Mouse (Mus musculus) heart, adult 2 months (tissue): ENCODE results near the gene Olfr550. TPM values are rescaled to one million over a fixed set of nuclear protein-coding genes. Genes with fewer than 3 reads are reported as not detected.

Experiments used
- DNase-seq, 2 experiments: peaks; one replicate each; pipeline ENCODE4 v3.0.0; 2021
- H3K27ac ChIP-seq: fragments of 200-600 bp; 2 replicates; pipeline ENCODE4 v1.8.1; 2022
- H3K27me3 ChIP-seq: fragments of 200-500 bp; 2 replicates; pipeline ENCODE4 v1.6.1; 2012; ENCODE audit warnings: mild to moderate bottlenecking, low read length, inconsistent platforms, mixed read lengths; ENCODE audit not compliant: control insufficient read depth, insufficient read depth
- H3K36me3 ChIP-seq: fragments of 200-500 bp; 2 replicates; pipeline ENCODE4 v1.6.1; 2012; ENCODE audit warnings: low read length, inconsistent platforms; ENCODE audit not compliant: control insufficient read depth, insufficient read depth
- H3K4me1 ChIP-seq: fragments of 200-500 bp; 2 replicates; pipeline ENCODE4 v1.6.1; 2011; ENCODE audit warnings: low read length; ENCODE audit not compliant: control insufficient read depth, insufficient read depth
- H3K4me3 ChIP-seq: fragments of 200-600 bp; 2 replicates; pipeline ENCODE4 v1.8.1; 2022
- H3K79me2 ChIP-seq: fragments of 200-500 bp; replicated peaks from 2 replicates; pipeline ENCODE4 v1.6.1; 2012; ENCODE audit warnings: mild to moderate bottlenecking, inconsistent platforms, low read length, moderate library complexity, mixed read lengths; ENCODE audit not compliant: control insufficient read depth, insufficient read depth
- H3K9ac ChIP-seq: fragments of 200-500 bp; 2 replicates; pipeline ENCODE4 v1.6.1; 2012; ENCODE audit warnings: low read depth, mild to moderate bottlenecking, control low read depth, inconsistent platforms, low read length, mixed read lengths
- CTCF ChIP-seq: fragments of 200-600 bp; IDR thresholded peaks from 2 replicates; pipeline ENCODE4 v1.8.1; 2022; ENCODE audit warnings: antibody characterized with exemption, mild to moderate bottlenecking, moderate library complexity
- EP300 ChIP-seq: fragments of 200-500 bp; IDR thresholded peaks from 2 replicates; pipeline ENCODE4 v1.6.1; 2011; ENCODE audit warnings: low read depth, low read length, control low read depth; ENCODE audit not compliant: insufficient read depth
- POLR2A ChIP-seq: fragments of 200-500 bp; IDR thresholded peaks from 2 replicates; pipeline ENCODE4 v1.6.1; 2011; ENCODE audit warnings: mild to moderate bottlenecking, low read depth, low read length, control low read depth; ENCODE audit not compliant: insufficient read depth
- WGBS: fragments of 180-500 bp; shearing (Covaris S2); methylation state at CpG from one replicate; pipeline ENCODE4 v1.1.7; 2018; 5-methylcytosine and 5-hydroxymethylcytosine counted together
- intact Hi-C: fragments of 180-260 bp; cut with DNase I; formaldehyde crosslinking; loops from one replicate; pipeline ENCODE4 v1.15.1; 2025
- long read RNA-seq: library from polyadenylated mRNA; stranded (forward); transcript quantifications from one replicate; pipeline ENCODE4 v2.0.0, GENCODE M21; 2021
- polyA plus RNA-seq: library from polyadenylated mRNA; depleted of rRNA; stranded (reverse); fragments of >200 nt; gene quantifications from 2 replicates; pipeline ENCODE4 v1.2.3, GENCODE M21; 2012; rRNA removed
- total RNA-seq, 2 experiments: library from RNA; stranded (reverse); gene quantifications; 2 replicates each; pipeline ENCODE4 v1.2.3; 2021

Gene Olfr550
- under 1 TPM in 1 of 2 experiments, not detected in 1; 0.07 TPM for total RNA-seq
- 0.56 and 0.86 TPM in 2 replicates for polyA plus RNA-seq
- long read RNA-seq = 0 reads

DNA sequence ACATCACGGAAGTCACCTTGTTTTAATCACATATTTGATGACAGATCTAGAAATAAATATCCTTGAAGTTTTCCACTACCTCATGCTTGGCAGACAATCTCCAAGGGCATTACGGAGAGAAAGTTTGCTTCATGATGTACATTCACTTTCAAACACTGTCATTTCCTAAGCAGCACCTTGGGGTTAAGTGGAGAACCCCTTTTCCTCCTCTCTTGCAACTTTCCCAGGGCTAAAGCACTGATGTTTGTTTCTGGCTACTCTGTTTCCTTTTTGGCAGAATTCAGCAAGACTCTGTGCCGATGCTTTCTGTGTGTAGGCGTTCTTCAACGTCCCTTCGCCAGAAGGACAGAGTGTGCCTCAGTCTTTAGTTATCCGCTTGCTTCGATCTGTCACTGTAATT, at the start of gene Olfr550:
Olfr550 (plus strand) TSS at position 301 of the 400 bp plus-strand sequence.
- H3K79me2 ChIP-seq = no peaks in the 10 kb centered on the region
- intact Hi-C loops = no loop called here
- H3K4me3 ChIP-seq = no peak within 1 kb of the TSS
- TF ChIP-seq CTCF (no peak), EP300 (no peak), POLR2A (no peak)
- 71% methylated on average over 8 of the region's 8 CpGs for WGBS
- no peaks in the 10 kb centered on the region; the same call in 1 of the 2 replicates for H3K4me1 ChIP-seq
- H3K36me3 ChIP-seq = no peaks in the 10 kb centered on the region
- DNase-seq = no peak
- no peak within 1 kb of the TSS for H3K9ac ChIP-seq
- no peaks in the 10 kb centered on the region for H3K27me3 ChIP-seq
- no peak within 1 kb of the TSS for H3K27ac ChIP-seq

DNA sequence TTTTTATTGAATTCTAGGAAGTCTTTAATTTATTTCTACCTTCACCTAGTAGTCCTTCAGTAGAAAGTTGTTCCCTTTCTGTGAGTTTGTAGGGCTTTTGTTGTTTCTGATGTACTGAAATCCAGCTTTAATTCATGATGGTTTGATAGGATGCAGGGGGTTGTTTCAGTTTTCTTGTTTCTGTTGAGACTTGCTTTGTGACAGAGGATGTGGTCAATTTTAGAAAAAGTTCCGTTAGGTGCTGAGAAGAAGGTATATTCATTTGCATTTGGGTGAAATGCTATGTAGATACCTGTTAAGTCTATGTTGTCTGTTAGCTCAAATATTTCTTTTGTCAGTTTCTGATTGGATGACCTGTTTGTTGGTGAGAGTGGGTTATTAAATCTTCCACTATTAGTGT, 42.2 kb upstream of the Olfr550 start:
- Histone ChIP-seq H3K4me1 (no peaks in the 10 kb centered on the region), H3K4me3 (no peak overlapping the region), H3K79me2 (no peaks in the 10 kb centered on the region), H3K36me3 (no peaks in the 10 kb centered on the region), H3K27ac (no peak overlapping the region), H3K9ac (no peak overlapping the region), H3K27me3 (no peaks in the 10 kb centered on the region)
- TF ChIP-seq EP300 (no peak), POLR2A (no peak), CTCF (no peak)
- intact Hi-C loops = no loop called here
- no peak for DNase-seq
- 63% methylated on average over 1 of the region's 1 CpGs for WGBS

DNA sequence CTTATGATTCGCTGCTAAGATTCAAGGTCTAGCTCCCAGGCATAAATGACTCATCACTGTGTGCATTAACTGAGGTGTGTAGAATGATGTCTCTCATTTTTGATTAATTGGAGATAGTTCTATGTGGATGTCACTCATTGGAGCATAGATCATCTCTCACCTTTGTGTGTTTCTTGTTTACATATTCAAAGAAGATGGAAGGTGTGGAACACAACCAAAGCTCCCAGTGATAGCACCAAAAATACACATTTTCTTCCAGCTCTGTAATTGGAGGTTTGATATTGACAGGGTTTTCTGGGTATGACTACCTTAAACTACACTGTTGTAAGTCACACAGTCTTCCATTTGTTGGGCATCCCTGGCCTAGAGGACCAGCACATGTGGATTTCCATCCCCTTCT, 36.8 kb upstream of the Olfr550 start, which contains the start of gene Olfr547:
Olfr547 (plus strand) TSS at position 301 of the 400 bp plus-strand sequence.
- H3K27me3 ChIP-seq = no peaks in the 10 kb centered on the region
- TF ChIP-seq EP300 = no peak
- no peak for TF ChIP-seq CTCF
- 70% methylated on average over 1 of the region's 1 CpGs for WGBS
- DNase-seq = no peak
- H3K9ac ChIP-seq = no peak within 1 kb of the TSS
- no peaks in the 10 kb centered on the region for H3K4me1 ChIP-seq
- H3K4me3 ChIP-seq = no peak within 1 kb of the TSS
- H3K79me2 ChIP-seq = no peaks in the 10 kb centered on the region
- H3K27ac ChIP-seq = no peak within 1 kb of the TSS
- no peaks in the 10 kb centered on the region for H3K36me3 ChIP-seq
- intact Hi-C loops = no loop called here

DNA sequence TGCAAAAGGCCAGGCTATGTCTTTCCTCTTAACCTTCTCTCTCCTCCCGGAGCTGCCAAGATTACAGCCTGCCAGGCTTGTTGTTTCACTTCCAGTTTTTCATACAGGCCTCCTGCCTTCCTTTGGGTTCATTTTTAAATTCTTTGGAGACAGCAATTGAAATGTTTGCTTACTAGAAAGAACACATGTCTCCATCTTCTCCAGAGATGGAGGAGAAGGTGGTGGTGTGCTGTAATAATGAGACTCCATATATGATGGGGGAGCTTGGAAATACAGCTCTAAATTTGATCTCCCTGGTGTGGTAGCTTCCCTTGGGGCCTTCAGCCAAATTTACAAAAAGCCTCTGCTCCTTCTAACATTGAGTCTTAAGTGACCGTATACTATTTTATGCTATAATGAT, 30.6 kb upstream of the Olfr550 start, which contains the start of gene Olfr548-ps1:
Olfr548-ps1 (plus strand) TSS at position 301 of the 400 bp plus-strand sequence.
- intact Hi-C loops = no loop called here
- no peak within 1 kb of the TSS for H3K4me3 ChIP-seq
- H3K79me2 ChIP-seq = no peaks in the 10 kb centered on the region
- DNase-seq = no peak
- no peak within 1 kb of the TSS for H3K27ac ChIP-seq
- no peak within 1 kb of the TSS for H3K9ac ChIP-seq
- H3K36me3 ChIP-seq = no peaks in the 10 kb centered on the region
- H3K4me1 ChIP-seq = no peaks in the 10 kb centered on the region
- TF ChIP-seq POLR2A (no peak), CTCF (no peak)
- 64% methylated on average over 2 of the region's 2 CpGs for WGBS
- H3K27me3 ChIP-seq = no peaks in the 10 kb centered on the region

DNA sequence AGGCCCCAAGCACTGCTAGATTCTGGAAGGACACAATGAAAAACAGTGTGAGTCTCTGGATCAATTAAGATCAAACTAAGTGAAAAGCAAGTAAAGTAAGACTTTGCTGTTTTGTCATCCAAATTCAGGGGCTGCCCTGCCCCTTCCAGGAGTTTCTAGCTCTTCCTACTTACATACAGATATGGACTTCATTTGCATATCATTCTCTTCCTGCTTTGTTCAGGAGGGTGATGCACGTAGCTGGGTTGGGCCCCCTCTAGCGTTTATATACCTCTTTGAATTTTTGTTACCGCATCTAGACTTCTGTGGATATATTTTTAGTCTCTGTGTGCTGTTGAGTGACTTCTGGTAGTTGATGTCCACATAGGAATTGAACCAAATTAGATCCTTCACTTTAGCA, 30.0 kb upstream of the Olfr550 start:
- H3K79me2 ChIP-seq = no peaks in the 10 kb centered on the region
- H3K27me3 ChIP-seq = no peaks in the 10 kb centered on the region
- H3K4me1 ChIP-seq = no peaks in the 10 kb centered on the region
- WGBS = 39% methylated on average over 3 of the region's 3 CpGs
- intact Hi-C loops = no loop called here
- DNase-seq = no peak
- no peak overlapping the region for H3K27ac ChIP-seq
- no peaks in the 10 kb centered on the region for H3K36me3 ChIP-seq
- H3K9ac ChIP-seq = no peak overlapping the region
- H3K4me3 ChIP-seq = no peak overlapping the region
- TF ChIP-seq CTCF (no peak), EP300 (no peak), POLR2A (no peak)

DNA sequence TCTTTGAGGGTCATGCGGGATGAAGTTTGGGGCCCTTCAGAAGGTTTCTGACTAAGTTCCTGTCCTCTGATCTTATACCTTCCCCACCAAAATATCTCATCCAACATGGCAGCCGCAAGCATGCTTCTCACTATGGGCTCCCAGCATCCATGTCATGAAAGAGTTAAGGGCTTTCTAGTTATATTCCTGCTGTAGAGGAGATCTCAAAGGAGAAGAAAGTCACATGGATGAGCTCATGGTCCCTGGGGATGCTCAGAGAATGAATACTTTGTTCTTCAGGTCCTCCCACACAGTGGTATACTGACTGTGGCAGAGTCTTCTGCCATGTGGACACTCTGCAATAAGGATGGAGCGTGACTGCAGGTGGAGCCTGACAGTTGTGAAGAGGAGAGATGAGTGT, 21.7 kb upstream of the Olfr550 start, which contains the start of gene Olfr549:
Olfr549 (plus strand) TSS at position 301 of the 400 bp plus-strand sequence.
- no peak for TF ChIP-seq CTCF
- TF ChIP-seq EP300 = no peak
- no peak for TF ChIP-seq POLR2A
- DNase-seq = no peak
- intact Hi-C loops = no loop called here
- H3K9ac ChIP-seq = no peak within 1 kb of the TSS
- H3K36me3 ChIP-seq = no peaks in the 10 kb centered on the region
- no peak within 1 kb of the TSS for H3K27ac ChIP-seq
- WGBS = 78% methylated on average over 3 of the region's 3 CpGs
- no peak within 1 kb of the TSS for H3K4me3 ChIP-seq
- H3K79me2 ChIP-seq = no peaks in the 10 kb centered on the region
- H3K4me1 ChIP-seq = no peaks in the 10 kb centered on the region
- H3K27me3 ChIP-seq = no peaks in the 10 kb centered on the region

DNA sequence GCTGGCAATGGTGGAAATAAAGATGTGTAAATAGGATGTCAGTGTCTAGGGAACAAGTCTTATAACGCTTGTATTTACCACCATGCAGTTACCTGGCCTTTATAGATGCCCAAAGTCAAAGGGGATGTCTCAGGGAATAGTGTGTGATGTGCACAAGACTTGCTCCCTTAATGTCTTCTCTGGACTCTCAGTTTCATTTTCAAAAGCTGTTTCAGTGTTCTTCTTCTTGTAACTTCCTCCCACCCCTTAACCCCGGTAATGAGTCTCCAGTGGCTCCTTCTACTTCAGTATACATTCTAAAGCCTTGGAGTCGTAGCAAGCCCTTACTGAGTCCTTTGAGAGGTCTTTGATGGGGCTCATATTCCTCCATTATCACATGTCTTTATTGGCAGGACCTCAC, 18.0 kb upstream of the Olfr550 start:
- no peaks in the 10 kb centered on the region for H3K27me3 ChIP-seq
- WGBS = 69% methylated on average over 3 of the region's 3 CpGs
- intact Hi-C loops = no loop called here
- H3K4me3 ChIP-seq = no peak overlapping the region
- H3K27ac ChIP-seq = no peak overlapping the region
- no peaks in the 10 kb centered on the region for H3K36me3 ChIP-seq
- no peak for TF ChIP-seq CTCF
- no peak for TF ChIP-seq EP300
- no peak for TF ChIP-seq POLR2A
- no peaks in the 10 kb centered on the region for H3K4me1 ChIP-seq
- H3K9ac ChIP-seq = no peak overlapping the region
- no peaks in the 10 kb centered on the region for H3K79me2 ChIP-seq
- no peak for DNase-seq
